Mouse (Mus musculus) liver, adult (tissue): ENCODE measurements around the gene Nrl.

Experiments used
- GATA4 ChIP-seq: IDR thresholded peaks from 2 replicates; pipeline ENCODE4 v1.6.1; 2014; ENCODE audit warnings: mild to moderate bottlenecking, low read length; ENCODE audit not compliant: insufficient replicate concordance

Gene Nrl

DNA sequence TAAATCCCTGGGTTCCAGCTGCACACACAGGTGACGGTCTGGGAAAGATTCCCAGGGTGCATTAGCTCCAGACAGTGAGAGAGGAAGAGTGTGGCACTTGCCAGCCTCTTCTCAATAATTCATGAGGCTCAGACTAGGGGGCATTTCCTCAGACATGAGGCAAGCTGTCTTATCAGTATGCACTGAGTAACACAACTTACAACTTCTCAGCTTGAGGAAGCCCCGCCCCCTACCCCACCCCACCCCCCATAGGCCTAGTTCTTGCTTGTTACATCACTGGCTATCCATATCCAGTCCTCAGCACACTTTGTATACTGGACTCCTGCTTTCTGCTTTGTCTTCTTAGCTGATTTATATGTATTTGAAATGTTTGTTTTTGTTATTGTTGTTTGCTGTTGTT lies 49.1 kb downstream of the Nrl start:
- no peak for TF ChIP-seq GATA4

- TF ChIP-seq GATA4: no peak
These were observed 54.0 kb downstream of the Nrl start for GRCm38 (mm10) chr14:55470806-55471205.

DNA sequence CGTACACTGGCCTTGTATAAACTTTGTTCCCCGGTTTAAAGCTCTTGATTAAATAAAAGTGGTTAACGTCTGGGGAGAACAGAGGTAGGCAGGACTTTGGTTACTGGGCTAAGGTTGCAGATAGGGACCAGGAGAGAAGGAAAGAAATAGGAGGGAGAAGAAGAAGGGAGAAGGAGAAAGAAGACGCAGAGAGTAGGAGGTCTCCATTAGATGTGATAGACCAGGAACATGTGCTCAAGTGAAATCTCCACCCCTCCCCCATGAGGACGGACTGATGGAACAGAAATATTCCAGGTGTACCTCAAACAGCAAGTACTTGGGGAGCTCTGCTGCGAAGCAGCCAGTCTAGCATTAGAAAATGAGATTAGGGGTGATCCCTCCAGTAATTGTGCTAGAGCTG lies 55.0 kb downstream of the Nrl start:
- TF ChIP-seq GATA4: no peak

- no peak for TF ChIP-seq GATA4
These were observed 55.7 kb downstream of the Nrl start for GRCm38 (mm10) chr14:55469041-55469440.
